Mouse (Mus musculus) induced T-regulatory cell, adult 2 months (primary cell): ENCODE data around the gene Orm3.

Experiments
- DNase-seq: peaks from one replicate; pipeline ENCODE4 v3.0.0-alpha.2; 2012; ENCODE audit warnings: low read depth

Orm3 gene

DNA sequence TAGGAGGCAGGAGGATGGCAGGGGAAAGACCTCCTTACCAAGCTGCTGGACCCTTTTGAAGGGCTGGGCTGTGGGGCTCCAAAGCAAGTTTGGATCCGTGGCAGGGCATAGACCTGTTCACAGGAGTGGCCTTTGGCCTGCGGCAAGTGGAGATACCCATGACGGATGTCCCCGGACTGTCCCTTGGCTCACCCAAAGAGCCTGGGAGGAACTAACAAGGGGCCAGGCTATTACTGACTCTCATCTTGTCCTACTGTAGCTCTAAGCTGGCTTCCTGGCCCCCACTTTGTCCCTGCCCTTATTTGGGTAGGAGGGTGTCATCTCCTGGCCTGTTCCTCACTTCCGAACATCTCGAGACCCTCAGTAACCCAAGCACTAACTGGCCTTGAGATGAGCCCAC lies 46.6 kb downstream of the Orm3 start:
- DNase-seq, result peak; percentile 66

DNA sequence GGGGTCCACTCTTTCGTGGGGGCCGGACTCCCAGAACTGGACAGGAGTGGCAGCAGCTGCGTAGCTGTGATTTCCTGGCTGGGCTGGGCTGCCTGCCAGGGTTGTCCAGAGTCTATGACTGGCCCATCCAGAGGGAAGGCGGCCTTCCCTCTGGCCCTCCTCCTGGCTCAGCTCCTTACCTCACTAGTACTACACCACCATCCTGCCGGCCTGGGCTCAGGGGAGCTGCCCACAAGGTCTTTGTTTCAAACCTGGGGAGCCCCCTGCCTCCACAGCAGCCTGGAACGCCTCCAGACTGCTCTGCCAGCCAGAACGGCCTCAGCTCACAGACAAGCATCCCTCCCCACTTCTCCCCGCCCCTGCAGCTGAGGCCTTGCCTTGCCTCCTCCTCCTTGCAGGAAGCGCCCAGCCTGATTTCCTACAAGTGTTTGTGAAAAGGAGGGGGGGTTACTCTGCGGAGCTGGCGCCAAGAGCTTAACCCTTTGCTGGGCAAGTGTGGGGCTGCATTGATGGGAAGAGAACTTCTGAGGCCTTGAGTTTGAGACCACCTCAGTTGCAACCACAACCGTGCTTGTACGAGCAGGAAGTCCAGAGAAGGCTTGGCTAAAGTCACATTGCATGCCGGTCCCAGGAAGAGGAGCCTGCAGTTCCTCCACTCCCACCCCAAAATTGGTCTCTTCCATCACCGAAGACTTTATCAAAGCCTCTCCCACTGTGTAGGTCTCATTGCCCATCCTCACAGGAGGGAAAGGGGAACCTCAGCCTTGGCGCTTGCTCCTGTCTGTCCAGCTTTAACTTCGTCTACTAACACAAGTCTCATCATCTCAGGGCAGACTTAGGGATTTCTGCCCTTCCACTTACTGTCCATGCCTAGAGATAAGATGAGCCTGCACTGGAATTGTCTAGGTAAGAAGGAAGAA lies 47.3 kb downstream of the Orm3 start, which contains the start of gene Akna:
TSS of gene Akna (minus strand) at position 315 of the 920 bp plus-strand sequence.
- DNase-seq, result peak; percentile 92

DNA sequence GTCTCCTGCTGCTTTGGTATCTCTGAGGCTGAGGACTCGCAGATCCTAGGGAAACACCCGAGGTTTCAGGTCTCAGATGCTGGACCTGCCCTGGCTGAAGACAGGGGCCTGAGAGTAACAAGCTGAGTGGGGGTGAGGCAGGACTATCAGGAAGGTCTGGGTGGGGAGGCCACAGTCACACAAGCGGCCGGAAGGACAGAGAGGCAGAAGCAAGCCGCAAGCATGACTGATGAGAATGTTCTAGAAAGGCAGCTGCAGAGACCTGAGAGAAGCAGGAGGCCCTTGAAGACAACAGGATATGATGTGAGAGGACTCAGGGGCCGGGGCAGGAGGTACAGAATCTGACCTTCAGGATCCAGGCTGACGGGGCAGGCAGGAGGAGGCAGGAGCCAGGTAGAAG lies 48.2 kb downstream of the Orm3 start:
- DNase-seq, result peak; percentile 87

DNA sequence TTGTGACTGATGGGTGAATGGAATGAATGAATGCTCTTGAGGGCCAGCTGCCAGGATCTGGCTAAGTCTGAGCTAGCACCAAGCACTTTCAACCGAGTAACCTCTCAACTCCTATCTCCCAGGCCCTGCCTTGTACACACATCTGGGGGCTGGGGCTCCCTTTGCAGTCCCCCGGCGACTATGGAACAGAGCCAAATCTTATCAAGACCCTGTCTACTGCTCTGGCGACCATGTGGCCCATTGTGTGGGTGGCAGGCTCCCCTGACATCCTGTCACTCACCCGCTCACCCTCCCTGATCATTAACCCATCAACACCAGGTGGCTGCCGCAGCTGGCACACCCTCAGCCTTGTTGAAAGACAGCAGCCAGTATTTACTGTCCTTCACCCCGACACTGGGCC lies 49.1 kb downstream of the Orm3 start:
- peak; percentile 82 for DNase-seq

DNA sequence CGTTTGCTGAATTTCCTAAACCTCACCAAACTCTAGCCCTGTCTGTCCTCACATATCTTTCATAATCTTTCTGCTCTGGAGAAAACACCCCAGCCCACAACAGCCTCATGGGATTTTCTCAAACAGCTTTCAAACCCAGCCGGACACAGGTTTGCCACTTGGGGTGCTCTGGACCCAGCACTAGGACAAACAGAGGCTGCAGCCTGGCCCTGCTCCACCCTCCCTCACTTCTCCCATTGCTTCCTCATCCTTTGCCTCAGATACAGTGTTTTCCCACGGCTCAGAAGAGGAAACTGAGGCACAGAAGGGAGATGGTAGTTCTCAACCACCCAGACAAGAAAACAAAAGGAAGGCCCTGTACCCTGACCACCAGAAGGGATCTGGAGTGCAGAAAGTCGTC lies 49.7 kb downstream of the Orm3 start:
- peak; percentile 40 for DNase-seq

DNA sequence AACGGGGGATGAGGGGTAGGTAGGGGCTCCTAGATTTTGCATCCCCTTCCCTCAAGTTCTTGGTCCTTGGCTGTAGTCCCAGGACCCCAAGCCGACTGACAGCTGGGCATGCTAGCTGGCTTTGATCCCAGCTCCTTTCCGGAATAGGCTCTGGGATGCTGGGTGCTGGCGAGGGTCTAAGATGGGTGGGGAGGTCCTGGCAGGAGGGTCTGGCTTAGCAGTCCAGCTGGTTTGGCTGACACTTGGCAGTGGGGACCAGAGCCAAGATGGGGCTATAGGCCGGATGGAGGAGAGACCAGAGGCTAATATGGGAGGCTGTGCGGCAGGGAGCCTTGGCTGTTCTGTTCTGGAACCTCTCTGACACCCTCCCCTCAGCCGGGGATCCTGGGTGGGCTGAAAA lies 52.3 kb downstream of the Orm3 start:
- DNase-seq, result no peak

DNA sequence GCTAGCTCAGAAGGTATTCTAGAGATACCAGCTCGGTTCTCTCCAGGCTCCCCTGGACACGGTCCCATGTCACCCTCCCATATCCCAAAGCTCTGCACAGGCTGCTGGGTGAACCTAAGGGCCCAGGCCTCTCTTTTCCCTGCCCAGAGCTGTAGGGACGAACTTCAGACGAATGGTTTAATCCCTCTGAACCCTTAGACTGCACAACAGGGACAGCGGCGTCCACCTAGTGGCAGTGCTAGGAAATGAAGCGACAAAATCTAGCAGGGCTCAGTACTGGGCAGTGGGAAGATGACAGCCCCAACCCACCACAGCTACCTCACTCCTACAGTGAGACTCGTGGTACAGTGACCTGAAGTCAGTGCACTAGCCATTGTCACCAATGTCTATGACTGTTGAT lies 52.7 kb downstream of the Orm3 start:
- DNase-seq, result peak; percentile 87
